Mouse (Mus musculus) c-Kit-positive CD71-positive TER-119-positive erythroid progenitor cells, embryonic 14.5 days (primary cell): ENCODE results near the gene Hamp.
"Not testable (repeated sequence)": the region's sequence is repeated elsewhere in the genome, so short reads cannot be mapped to it uniquely, and the experiment has no call there.

Experiments used
- DNase-seq: peaks from one replicate; pipeline ENCODE4 v3.0.0-alpha.2; 2013; ENCODE audit warnings: low spot score

Gene Hamp

DNA sequence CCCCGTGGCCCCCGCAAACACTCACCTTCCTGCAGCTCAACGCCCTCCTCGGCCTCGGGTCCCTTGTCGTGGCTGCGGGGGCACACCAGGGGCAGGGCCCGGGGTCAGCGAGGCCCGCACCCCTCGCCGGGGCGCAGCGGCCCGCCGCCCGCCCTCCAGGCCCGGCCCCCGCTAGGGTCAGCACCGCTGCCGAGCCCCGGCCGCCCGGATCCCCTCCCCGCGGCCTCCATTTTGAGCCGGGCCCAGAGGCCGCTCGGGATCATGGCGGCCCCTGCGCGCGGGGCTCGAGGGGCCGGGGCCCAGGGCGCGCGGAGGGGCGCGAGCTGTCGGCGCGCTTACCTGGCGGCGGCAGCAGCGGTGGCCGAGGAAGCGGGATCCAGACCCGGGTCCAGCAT is 12.5 kb upstream of the Hamp start:
- no peak for DNase-seq

DNA sequence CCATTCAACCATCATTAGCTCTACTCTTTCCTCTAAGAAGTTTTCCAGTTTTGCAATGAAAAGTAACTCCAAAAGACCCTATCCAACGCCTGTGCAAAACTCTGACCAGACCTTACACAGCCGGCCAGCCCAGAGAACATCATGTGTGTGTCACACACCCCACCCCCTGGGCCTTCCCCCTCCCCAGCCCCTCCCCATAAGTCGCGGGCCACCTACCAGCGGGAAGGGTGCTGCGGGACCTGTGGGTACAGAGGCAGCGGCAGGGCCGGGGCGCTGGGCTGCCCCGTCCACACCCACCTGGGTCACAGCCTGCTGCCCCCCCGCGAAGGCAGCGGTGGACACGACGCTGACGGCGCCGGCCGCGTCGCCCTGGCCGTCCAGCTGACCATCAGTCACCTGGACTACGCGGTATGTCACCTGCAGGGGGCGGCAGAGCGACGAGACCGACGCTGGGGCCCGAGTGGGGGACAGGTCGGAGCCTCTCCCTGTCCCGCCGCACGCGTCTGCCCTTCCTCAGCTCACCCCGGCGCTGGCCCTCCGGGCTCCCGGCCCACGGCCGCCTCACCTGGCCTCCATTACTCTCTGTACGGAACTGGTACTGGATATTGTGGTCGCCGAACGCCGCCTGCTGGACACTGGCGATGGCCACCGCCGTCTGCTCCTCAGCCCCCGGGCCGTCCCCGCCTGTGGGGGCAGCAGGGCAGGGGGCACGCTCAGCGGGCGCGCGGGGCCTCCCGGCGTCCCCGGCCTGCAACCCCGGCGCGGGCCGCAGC is 11.9 kb upstream of the Hamp start:
- DNase-seq, result peak; percentile 80

DNA sequence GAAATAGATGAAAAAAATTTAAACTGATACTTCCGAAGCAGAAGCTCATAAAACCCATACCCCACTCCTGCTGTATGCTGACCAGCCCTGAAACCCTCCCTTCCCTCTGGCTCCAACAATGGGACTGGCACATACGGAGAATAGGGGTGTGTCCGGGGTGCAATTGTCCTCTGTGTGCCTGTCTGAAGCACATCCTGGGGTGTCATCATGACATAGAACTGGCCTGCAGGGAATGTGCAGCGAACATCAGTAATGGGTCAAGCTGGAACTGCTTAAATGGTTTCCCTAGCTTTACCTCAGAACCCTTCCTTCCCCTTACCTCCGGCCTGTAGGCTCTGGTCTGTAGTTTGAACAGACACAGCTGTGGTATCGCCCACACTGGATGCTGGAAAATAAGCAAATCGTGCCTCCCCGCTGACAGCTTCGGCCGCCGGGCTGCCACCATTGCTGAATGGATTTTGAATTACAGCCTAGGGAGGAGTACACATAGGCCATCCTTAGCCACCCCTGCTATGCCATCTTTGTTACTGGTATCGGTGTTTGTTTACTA is 11.2 kb upstream of the Hamp start:
- no peak for DNase-seq

DNA sequence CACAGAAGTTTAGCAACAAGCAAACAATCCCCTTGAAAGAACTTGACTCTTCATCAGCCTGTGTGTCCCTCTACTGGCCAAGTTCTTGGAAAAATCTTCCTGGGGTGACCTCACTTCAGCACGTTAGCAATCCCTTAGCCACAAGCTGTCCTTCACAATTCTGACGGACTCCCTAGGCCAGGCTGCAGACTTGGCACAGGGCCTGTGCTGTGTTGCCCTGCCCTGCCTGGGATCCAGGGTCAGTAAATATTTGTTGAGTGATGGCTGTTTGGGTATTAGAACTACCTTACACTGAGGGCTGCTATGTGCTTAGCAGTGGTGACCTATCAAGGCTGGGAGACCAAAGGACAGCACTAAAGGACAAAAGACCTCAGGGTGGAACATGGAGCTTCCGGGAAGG is 10.2 kb upstream of the Hamp start:
- DNase-seq, result no peak

DNA sequence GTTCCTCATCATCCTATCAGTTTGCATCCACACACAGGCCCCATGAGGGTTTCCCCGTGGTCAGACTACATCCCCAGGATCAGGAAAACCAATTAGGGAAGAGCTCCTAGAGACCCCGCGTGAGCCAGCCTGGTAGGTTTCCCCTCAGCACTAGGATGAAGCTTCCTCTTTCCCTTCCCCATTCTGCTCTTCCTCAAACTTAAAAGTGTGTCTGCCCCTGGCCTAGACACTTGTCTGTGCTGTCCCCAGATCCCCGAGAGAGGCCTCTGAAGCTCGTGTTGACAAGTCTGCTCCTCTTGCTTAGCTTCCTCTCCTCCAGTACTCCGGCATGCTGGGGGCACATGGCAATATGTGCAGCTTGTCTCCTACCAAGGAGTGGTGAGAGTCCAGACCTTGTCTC is 9.6 kb upstream of the Hamp start:
- no peak for DNase-seq

DNA sequence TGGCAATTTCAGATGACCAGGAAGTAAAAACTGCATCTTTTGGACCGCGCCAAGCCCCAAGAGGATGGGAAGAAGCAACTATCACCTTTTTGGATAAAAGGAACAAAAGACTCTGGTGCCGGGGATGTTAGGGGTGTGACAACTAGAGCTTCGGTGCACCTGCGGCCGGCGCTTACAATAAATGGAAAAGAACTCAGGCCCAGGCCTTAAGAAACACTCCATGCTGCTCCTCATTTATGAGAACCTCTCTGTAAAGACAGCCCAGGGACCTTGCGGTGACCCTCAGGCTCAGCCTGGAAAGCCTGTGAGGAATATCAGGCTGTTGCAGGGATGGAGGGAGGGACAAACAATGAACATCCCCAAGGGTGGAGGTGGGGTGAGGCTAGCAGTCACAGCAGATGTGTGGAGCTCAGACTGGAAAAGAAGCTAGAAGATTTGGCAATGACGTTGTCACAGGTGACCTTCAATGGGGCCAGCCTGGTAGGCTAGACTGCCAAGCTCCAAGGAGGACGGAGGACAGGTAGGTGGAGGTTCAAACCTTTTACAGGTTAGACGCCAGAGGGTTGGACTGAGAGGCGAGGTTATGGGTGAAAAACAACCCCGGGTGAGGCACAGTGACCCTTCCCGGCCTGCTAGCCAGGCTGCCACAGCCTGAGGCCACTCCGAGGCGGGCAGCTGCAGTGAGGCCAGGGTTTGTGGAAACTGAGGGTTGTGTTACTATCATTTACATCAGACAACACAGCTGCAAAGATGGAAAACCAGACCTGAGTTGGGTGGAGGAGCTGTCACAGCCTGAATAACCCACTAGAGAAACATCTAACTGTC is 8.8 kb upstream of the Hamp start:
- no peak for DNase-seq

DNA sequence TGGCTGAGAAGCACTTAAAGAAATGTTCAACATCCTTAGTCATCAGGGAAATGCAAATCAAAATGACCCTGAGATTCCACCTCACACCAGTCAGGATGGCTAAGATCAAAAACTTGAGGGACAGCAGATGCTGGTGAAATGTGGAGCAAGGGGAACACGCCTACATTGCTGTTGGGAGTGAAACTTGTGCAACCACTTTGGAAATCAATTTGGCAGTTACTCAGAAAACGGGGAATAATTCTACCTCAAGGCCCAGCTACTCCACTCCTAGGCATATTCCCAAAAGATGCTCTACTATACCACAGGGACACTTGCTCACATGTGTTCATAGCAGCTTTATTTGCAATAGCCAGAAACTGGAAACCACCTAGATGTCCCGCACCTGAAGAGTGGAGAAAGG is 6.1 kb upstream of the Hamp start:
- not testable (repeated sequence) for DNase-seq

DNA sequence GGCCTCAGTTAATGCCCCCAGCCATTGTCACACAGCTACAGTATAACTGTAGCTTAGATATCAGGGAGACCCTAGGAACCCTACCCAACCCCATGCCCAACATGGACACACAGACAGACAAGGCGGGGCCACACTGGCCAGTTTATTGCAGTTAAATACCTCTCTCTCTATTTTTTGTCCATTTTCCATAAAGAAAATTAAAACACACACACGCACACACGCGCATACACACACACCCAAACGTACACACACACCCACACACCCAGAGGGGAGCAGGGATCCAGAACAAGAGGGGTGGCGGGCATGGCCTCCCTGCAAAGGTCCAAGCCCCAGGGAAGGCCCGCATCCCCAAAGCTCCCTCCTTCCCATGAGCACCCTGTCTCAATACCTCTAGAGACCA is 2.0 kb upstream of the Hamp start:
- no peak for DNase-seq

DNA sequence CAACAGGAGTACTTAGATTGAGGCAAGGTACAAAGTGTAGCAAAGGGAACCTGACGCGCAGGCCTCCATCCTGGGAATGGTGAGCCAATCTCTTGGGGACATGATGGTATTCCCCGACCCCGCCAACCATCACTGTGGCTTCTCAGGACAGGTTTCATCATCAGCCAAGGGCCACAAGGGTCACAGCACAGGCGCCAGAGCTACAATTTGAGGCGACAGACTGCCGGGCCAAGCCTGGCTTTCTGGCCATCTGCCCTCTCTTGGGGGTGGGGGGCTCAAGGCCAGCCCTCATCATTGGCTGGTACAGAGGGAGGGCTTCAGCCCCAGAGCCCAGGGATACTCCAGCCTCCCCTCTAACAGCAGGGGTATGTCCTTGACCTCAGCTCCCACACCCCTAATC is 1.6 kb upstream of the Hamp start:
- not testable (repeated sequence) for DNase-seq

DNA sequence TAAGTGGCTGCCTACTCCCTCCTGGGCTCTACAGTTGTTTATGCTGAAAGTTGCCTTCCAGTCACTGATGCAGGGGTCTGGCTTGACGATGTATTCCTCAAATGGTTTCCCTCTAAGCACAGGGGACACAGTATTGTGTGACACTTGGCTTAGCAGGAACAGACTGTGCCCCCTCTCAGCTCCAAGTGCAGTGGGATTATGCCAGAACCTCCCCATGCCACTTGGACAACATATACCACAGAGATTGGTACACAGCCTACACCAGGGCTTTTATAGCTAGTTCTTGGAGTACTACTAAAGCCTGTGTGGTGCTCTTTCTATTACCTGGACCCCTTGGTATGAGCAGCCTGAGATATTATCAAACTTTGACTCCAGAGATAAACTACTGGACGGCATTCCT is 874 bp upstream of the Hamp start:
- DNase-seq, result not testable (repeated sequence)

DNA sequence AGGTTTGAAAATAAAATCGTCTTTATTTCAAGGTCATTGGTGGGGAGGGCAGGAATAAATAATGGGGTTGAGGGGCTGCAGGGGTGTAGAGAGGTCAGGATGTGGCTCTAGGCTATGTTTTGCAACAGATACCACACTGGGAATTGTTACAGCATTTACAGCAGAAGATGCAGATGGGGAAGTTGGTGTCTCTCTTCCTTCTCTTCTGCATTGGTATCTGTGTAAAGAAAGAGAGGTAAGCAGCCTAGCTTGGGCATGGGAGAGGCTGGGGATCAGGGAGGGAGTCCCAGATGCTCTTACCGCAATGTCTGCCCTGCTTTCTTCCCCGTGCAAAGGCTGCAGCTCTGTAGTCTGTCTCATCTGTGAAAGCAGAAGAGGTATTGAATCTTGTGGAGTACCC is 1.5 kb downstream of the Hamp start:
- DNase-seq, result not testable (repeated sequence)

DNA sequence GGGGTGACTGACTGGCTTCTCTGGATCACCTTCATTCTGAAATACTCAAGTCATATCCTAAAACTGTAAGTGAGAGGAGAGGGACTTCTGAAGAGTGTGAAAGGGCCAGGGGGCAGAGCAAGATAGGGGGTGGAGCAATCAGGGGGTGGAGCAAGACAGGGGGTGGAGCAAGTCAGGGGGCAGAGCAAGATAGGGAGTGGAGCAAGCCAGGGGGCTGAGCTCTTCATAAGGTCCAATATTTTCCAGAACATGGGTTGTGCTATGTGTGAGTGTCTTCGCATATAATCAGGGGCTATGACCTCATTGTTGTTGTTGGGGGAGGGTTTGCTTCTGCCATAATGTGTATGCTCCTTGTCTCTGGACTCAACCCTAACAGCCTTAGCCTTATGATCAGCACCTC is 3.8 kb downstream of the Hamp start:
- DNase-seq, result not testable (repeated sequence)

DNA sequence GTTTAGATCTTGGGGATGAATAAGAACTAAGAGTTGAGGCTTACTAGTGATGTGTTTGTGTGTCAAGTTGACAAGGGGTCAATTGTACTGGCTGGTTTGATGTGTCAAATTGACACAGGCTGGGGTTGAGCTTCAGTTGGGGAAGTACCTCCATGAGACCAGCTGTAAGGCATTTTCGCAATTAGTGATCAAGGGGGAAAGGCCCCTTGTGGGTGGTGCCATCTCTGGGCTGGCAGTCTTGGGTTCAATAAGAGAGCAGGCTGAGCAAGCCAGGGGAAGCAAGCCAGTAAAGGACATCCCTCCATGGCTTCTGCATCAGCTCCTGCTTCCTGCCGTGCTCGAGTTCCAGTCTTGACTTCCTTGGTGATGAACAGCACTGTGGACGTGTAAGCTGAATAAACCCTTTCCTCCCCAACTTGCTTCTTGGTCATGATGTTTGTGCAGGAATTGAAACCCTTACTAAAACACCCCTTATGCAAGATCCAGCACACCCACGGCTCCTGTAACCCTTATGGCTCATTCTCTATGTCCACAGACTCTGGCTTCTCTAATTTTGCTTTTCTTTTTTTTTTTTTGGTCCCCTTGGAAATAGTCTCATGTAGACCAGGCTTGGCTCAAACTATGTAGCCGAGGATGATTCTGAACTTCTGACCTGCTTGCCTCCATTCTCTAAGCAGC is 8.3 kb downstream of the Hamp start:
- not testable (repeated sequence) for DNase-seq

DNA sequence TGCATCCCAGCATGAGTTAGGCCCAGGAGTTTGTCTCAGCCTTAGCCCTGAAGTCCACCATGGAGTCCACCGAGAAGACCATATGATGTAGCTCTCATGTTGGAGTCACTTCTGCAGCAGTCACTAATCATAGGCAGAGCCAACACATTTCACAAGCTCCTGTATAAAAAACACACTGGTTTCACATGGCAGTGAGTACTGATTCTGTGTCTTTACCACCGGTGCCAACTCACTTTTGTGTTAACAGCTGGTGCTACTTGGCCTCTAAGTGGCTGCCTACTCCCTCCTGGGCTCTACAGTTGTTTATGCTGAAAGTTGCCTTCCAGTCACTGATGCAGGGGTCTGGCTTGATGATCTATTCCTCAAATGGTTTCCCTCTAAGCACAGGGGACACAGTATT is 19.3 kb downstream of the Hamp start, which contains the start of gene Hamp2:
Gene Hamp2, minus strand, starts transcription at position 101 of the 400 bp plus-strand sequence.
- not testable (repeated sequence) for DNase-seq

DNA sequence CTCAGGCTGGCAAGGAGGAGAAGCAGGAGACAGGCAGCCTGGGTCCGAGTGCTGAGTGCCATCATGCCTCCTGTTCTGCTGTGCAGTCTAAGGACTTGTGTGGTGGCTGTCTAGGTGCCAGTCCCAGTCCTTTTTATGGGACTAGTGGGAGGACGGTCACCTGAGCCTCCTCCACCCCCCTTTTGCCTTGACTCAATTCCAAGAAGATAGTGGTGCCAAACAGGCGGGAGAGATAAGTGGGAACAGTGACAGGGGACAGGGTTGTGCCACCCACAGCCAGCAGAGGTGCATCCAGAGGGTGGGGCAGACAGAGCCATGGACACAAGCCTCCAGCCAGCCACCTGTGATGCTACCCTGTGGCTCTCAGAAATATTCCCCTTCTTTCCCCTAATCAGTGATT is 19.8 kb downstream of the Hamp start:
- DNase-seq, result no peak

DNA sequence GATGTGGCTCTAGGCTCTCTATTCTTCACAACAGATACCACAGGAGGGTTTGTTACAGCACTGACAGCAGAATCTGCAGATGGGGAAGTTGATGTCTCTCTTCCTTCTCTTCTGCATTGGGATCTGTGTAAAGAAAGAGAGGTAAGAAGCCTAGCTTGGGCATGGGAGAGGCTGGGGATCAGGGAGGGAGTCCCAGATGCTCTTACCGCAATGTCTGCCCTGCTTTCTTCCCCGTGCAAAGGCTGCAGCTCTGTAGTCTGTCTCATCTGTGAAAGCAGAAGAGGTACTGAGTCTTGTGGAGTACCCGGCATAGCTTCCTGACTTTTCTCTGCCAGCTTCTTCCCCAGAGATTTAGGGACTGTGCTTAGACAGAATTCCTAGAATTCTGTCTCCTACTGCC is 21.3 kb downstream of the Hamp start:
- DNase-seq, result not testable (repeated sequence)

DNA sequence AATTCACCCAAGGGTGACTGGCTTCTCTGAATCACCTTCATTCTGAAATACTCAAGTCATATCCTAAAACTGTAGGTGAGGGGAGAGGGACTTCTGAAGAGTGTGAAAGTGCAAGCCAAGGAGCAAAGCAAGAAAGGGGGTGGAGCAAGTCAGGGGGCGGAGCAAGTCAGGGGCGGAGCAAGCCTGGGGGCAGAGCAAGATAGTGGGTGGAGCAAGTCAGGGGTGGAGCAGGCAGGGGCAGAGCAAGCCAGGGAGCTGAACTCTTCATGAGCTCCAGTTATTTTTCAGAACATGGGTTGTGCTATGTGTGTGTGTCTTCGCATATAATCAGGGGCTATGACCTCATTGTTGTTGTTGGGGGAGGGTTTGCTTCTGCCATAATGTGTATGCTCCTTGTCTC is 23.6 kb downstream of the Hamp start:
- DNase-seq, result peak; percentile 45

DNA sequence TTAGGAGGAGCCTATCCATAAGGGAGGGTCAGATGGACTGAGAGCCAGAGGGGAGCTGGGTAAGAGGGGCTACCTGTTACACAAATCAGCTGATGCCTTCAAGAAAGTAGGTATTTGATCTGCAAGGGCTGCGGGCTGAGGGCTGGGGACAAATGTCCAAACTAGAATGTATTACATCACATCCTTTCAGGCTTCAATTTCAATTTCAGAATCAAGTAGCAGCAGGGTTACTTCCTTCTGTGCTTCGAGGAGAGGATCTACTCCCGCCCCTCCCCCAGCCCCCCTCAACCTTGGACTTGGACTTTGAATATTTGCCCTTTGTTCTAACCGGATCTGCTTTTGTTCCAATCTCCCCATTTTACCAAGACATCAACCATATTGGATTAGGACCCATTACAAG is 26.6 kb downstream of the Hamp start:
- no peak for DNase-seq

DNA sequence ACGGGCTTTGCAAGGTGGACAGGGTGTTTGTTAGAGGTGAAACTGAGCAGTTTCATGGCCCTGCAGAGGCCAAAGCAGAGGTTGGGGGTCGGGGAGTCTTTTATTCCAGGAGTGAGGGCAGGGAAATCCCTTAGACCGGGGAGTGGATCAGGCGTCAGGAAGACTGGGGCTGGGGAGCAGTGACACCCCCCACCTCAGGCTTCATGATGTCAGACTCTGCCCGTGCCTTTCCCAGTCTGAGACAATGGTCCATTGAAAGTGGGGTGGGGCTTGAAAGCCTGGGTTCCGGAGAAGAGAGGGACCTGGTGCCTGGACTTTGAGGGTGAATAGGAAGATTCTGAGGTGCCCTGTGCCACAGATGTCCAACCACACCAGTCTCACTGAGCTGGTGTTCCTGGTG is 27.1 kb downstream of the Hamp start:
- DNase-seq, result no peak

DNA sequence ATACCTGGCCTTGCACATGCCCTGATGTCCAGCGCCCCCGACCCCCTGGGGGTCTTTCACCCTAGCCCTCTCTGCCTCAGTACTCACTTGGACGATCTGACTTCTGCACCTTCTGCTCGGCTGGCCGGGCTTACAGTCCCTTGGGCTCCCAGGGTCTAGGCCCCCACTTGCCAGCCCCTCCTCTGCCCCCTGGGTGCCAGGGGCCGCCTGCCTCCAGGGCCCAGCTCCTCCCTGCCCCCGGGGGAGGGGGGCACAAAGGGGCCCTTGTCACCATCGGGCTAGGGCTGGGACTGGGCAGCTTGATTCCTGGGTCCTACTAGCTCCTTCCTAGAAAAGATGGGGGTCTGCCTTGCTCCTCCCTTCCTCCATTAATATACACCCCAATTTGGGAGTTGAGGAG is 29.1 kb downstream of the Hamp start, which contains the start of gene Mag:
Gene Mag, minus strand, starts transcription at position 142 of the 400 bp plus-strand sequence.
- no peak for DNase-seq

DNA sequence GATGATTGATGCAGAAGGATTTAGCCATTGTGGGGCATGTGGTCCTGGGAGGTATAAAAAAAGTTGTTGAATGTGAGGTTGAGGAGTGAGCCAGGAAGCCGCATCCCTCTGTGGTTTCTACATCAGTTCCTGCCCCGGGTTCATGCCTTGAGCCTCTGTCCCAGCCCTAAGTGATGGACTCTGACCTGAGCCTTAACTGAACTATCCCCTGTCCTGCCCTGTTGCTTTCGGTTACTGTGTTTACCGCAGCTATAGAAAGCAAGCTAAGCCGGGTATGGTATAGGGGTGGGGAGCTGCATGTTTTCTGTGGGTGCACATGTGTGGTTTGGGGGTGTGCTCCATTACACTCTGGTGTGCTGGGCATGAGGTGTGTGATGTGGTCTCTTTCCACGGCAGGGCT is 34.1 kb downstream of the Hamp start:
- DNase-seq, result no peak

DNA sequence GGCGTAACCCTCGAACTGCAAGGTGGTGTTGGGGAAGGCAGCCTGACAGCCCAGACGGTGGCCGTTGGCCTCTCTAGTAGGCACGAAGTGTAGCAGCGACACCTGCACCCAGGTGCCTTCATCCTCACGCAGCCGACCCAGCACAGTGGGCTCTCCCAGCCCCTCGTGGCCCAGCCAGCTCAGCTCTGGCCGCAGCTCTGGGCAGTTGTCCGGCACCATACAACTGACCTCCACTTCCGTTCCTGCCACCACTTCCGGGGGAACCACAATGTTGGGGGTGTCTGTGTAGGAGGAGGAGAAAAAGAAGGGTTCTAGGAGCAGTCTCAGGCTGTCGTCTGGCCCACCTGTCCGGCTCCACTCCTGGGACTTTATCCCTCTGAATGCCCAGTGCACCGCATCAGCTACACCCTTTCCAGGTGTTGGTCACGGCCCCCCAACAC is 34.8 kb downstream of the Hamp start:
- DNase-seq, result no peak
